ENCODE assay signal across 8 mouse cellular contexts in the genomic region with DNA sequence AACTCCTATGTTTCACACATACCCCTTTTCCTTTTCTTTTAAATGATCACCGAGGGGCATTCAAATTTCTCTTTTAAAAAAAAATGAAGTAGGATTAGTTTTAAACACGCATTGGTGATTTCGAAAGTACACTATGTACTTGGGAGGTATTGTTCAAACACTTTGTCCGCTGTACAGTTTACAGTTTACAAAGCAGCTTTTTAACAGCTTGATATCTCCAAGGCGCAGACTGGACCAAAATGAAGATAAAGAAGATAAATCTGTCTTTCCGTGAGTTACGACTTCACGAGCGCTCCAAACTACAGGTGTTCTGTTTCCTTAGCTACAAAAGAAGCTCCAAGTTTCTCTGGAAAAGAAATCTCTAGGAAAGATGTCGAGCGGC. TPM values are rescaled to one million over a fixed set of nuclear protein-coding genes. Genes with fewer than 3 reads are reported as not detected.
DNase-seq lines count a peak whose midpoint lies in the region; ATAC-seq and TF ChIP-seq lines count a peak whose summit lies in the region.

No protein-coding gene starts in this region.

- 28% methylated on average over 11 of the region's 11 CpGs for WGBS in cerebellum, adult 2 months
- 8% methylated on average over 11 of the region's 11 CpGs for WGBS in thymus, adult 2 months
- 10% methylated on average over 11 of the region's 11 CpGs for WGBS in liver, embryonic 15.5 days (ENCODE audit: insufficient replicate concordance)

- no peaks in the 10 kb centered on the region for H3K36me3 ChIP-seq in thymus, adult 2 months (ENCODE audit: control insufficient read depth, insufficient read depth, low read length)
- H3K36me3 ChIP-seq in liver, embryonic 15.5 days (replicated peaks) = no peaks in the 10 kb centered on the region

- no peak for DNase-seq in cerebellum, adult 2 months
- DNase-seq in thymus, adult 2 months = no peak
- DNase-seq in thymus, postnatal 10 days (ENCODE audit: low spot score in 2 of 2) = no peak
- DNase-seq in cerebellum, adult 8-10 months = no peak
- DNase-seq in cerebellum, postnatal 25 days = no peak

- no peak for ATAC-seq in cerebellum, adult (ENCODE audit: insufficient number of reproducible peaks, low FRiP score, low TSS enrichment)
- no peak for ATAC-seq in liver, embryonic 15.5 days (ENCODE audit: insufficient read depth)
- no peak for ATAC-seq in CD4-positive, CD25-positive, alpha-beta regulatory T cell, adult 4 months

- no peaks in the 10 kb centered on the region for H3K9me3 ChIP-seq in liver, embryonic 15.5 days (replicated peaks)

- H3K4me1 ChIP-seq in cerebellum, adult 2 months (ENCODE audit: control insufficient read depth, insufficient read depth, low read length) = no peaks in the 10 kb centered on the region
- H3K4me1 ChIP-seq in thymus, adult 2 months (replicated peaks; ENCODE audit: control insufficient read depth, insufficient read depth, low read length) = peaks cover 3% of the 10 kb centered on the region
- peaks cover 13% of the 10 kb centered on the region for H3K4me1 ChIP-seq in liver, embryonic 15.5 days (replicated peaks)

- no peak for TF ChIP-seq POLR2A in cerebellum, adult 2 months (IDR thresholded peaks at IDR 0.05; ENCODE audit: borderline replicate concordance, insufficient read depth, low read length)
- TF ChIP-seq POLR2A in thymus, adult 2 months (IDR thresholded peaks at IDR 0.05; ENCODE audit: control insufficient read depth, extremely low read depth, insufficient read depth, low read length, poor library complexity) = no peak

- H3K27ac ChIP-seq in cerebellum, adult 2 months (ENCODE audit: insufficient read depth, low read length) = no peak overlapping the region
- H3K27ac ChIP-seq in thymus, adult 2 months (ENCODE audit: control insufficient read depth, insufficient read depth, low read length) = no peak overlapping the region
- H3K27ac ChIP-seq in liver, embryonic 15.5 days (replicated peaks) = no peak overlapping the region

- no peaks in the 10 kb centered on the region for H3K27me3 ChIP-seq in cerebellum, adult 2 months (ENCODE audit: control insufficient read depth, insufficient read depth, low read length)
- H3K27me3 ChIP-seq in thymus, adult 2 months (ENCODE audit: control insufficient read depth, insufficient read depth, low read length) = no peaks in the 10 kb centered on the region
- H3K27me3 ChIP-seq in liver, embryonic 15.5 days = no peaks in the 10 kb centered on the region

- no peak for TF ChIP-seq CTCF in cerebellum, adult 2 months (IDR thresholded peaks at IDR 0.05; ENCODE audit: borderline replicate concordance, insufficient read depth, low read depth, low read length)
- no peak for TF ChIP-seq CTCF in thymus, adult 2 months (IDR thresholded peaks at IDR 0.05; ENCODE audit: borderline replicate concordance, control insufficient read depth, extremely low read depth, insufficient read depth, low read length, poor library complexity)

- peak overlapping the region; percentile 89 for H3K4me2 ChIP-seq in liver, embryonic 15.5 days

- peak overlapping the region; percentile 30; the same call in 1 of the 2 replicates for H3K9ac ChIP-seq in liver, embryonic 15.5 days

- peak overlapping the region; percentile 55 for H3K4me3 ChIP-seq in cerebellum, adult 2 months (replicated peaks; ENCODE audit: insufficient read depth, low read depth, low read length)
- H3K4me3 ChIP-seq in thymus, adult 2 months (ENCODE audit: control insufficient read depth, insufficient read depth, low read length) = peak overlapping the region; percentile 76
- H3K4me3 ChIP-seq in liver, embryonic 15.5 days (replicated peaks) = peak overlapping the region; percentile 64

RNA-seq across cellular contexts. Expression of a gene that starts 0.7 kb away (rescaled TPM):
- polyA plus RNA-seq in cerebellum, adult 2 months (2012; rRNA removed) = 9.1 and 10.5 TPM in 2 replicates
- polyA plus RNA-seq in thymus, adult 2 months (2012; rRNA removed) = 5.0 and 8.1 TPM in 2 replicates
- 3.4 and 3.8 TPM in 2 replicates for polyA plus RNA-seq in liver, embryonic 15.5 days (2015; fragmentation: Nextera tagmentation; extraction: Ambion mirVana)
- polyA plus RNA-seq in CD4-positive, CD25-positive, alpha-beta regulatory T cell, adult 4 months (2017; shearing (Covaris generic)) = 1 to 10 TPM; 2.9 to 3.2 TPM

RNA-seq across cellular contexts. Expression of a gene that starts 0.7 kb away (rescaled TPM):
- 0.23 and 0.27 TPM in 2 replicates for polyA plus RNA-seq in cerebellum, adult 2 months (2012; rRNA removed)
- 0.22 and 0.24 TPM in 2 replicates for polyA plus RNA-seq in thymus, adult 2 months (2012; rRNA removed)
- polyA plus RNA-seq in liver, embryonic 15.5 days (2015; fragmentation: Nextera tagmentation; extraction: Ambion mirVana) = 0.05 and 0.08 TPM in 2 replicates
- polyA plus RNA-seq in CD4-positive, CD25-positive, alpha-beta regulatory T cell, adult 4 months (2017; shearing (Covaris generic)) = under 1 TPM in 1 of 2 experiments, not detected in 1; 0.28 TPM

RNA-seq across cellular contexts. Expression of a gene that starts 9.6 kb away (rescaled TPM):
- 0.10 and 0.36 TPM in 2 replicates for polyA plus RNA-seq in cerebellum, adult 2 months (2012; rRNA removed)
- 64.4 and 73.1 TPM in 2 replicates for polyA plus RNA-seq in thymus, adult 2 months (2012; rRNA removed)
- not detected in 2 replicates for polyA plus RNA-seq in liver, embryonic 15.5 days (2015; fragmentation: Nextera tagmentation; extraction: Ambion mirVana)
- not detected for polyA plus RNA-seq in CD4-positive, CD25-positive, alpha-beta regulatory T cell, adult 4 months (2017; shearing (Covaris generic))

RNA-seq across cellular contexts. Expression of a gene that starts 26.7 kb away (rescaled TPM):
- polyA plus RNA-seq in cerebellum, adult 2 months (2012; rRNA removed) = 1.4 TPM in 2 replicates
- 5.7 and 6.3 TPM in 2 replicates for polyA plus RNA-seq in thymus, adult 2 months (2012; rRNA removed)
- polyA plus RNA-seq in liver, embryonic 15.5 days (2015; fragmentation: Nextera tagmentation; extraction: Ambion mirVana) = 0.32 and 0.35 TPM in 2 replicates
- under 1 TPM in 1 of 2 experiments, not detected in 1; 0.58 TPM for polyA plus RNA-seq in CD4-positive, CD25-positive, alpha-beta regulatory T cell, adult 4 months (2017; shearing (Covaris generic))

RNA-seq across cellular contexts. Expression of a gene that starts 51.3 kb away (rescaled TPM):
- polyA plus RNA-seq in cerebellum, adult 2 months (2012; rRNA removed) = not detected in 2 replicates
- 0.45 and 0.62 TPM in 2 replicates for polyA plus RNA-seq in thymus, adult 2 months (2012; rRNA removed)
- not detected in 2 replicates for polyA plus RNA-seq in liver, embryonic 15.5 days (2015; fragmentation: Nextera tagmentation; extraction: Ambion mirVana)
- not detected for polyA plus RNA-seq in CD4-positive, CD25-positive, alpha-beta regulatory T cell, adult 4 months (2017; shearing (Covaris generic))

Comparison
In these comparisons a context has a peak if more than half of its experiments do, and no peak if none do; other contexts are left out.
1. RNA of a gene that starts 9.6 kb away (polyA plus RNA-seq): 64.4 to 73.1 TPM in thymus, adult 2 months; 0.10 to 0.36 TPM in cerebellum, adult 2 months, not detected in CD4-positive, CD25-positive, alpha-beta regulatory T cell, adult 4 months and not detected in liver, embryonic 15.5 days; every median in the first group is over 10 times any median in the second.
2. Peak in every context shown above with its lines, with median percentiles within 50 percentile points of each other: H3K4me3 ChIP-seq.